Mouse (Mus musculus): ENCODE data around the gene Gh.

The Gh gene

GRCm38 (mm10) chr11:106271131-106271793, 30.4 kb downstream of the Gh start:
- no peak for DNase-seq (ENCODE audit: low spot score in 2 of 2)

- DNase-seq (ENCODE audit: low spot score in 2 of 2) = no peak
These were observed 32.6 kb downstream of the Gh start for GRCm38 (mm10) chr11:106269060-106269431.

- no peak for DNase-seq (ENCODE audit: low spot score in 2 of 2)
These were observed 33.2 kb downstream of the Gh start for GRCm38 (mm10) chr11:106268326-106269059.

GRCm38 (mm10) chr11:106267871-106268270, 33.8 kb downstream of the Gh start:
- no peak for DNase-seq (ENCODE audit: low spot score in 2 of 2)

GRCm38 (mm10) chr11:106267311-106267852, 34.3 kb downstream of the Gh start:
- DNase-seq (ENCODE audit: low spot score in 2 of 2) = no peak

- DNase-seq (ENCODE audit: low spot score in 2 of 2) = no peak
These were observed 35.2 kb downstream of the Gh start for GRCm38 (mm10) chr11:106266431-106266830.

- no peak for DNase-seq (ENCODE audit: low spot score in 2 of 2)
These were observed 36.1 kb downstream of the Gh start for GRCm38 (mm10) chr11:106265570-106265969.

GRCm38 (mm10) chr11:106264988-106265387, 36.7 kb downstream of the Gh start:
- DNase-seq (ENCODE audit: low spot score in 2 of 2) = no peak

GRCm38 (mm10) chr11:106263963-106264362, 37.7 kb downstream of the Gh start:
- no peak for DNase-seq (ENCODE audit: low spot score in 2 of 2)

- no peak for DNase-seq (ENCODE audit: low spot score in 2 of 2)
These were observed 40.7 kb downstream of the Gh start for GRCm38 (mm10) chr11:106260826-106261450.

- DNase-seq (ENCODE audit: low spot score in 2 of 2) = no peak
These were observed 44.9 kb downstream of the Gh start for GRCm38 (mm10) chr11:106256775-106257174.

- peak; percentile 97 to 98 for DNase-seq (ENCODE audit: low spot score in 2 of 2)
These were observed 45.8 kb downstream of the Gh start, which contains the start of the genes Ftsj3 and Psmc5 for GRCm38 (mm10) chr11:106255685-106256451. TSS of gene Ftsj3 (minus strand) at chr11:106256079. TSS of gene Psmc5 (plus strand) at chr11:106256154.

GRCm38 (mm10) chr11:106255174-106255573, 46.5 kb downstream of the Gh start:
- no peak for DNase-seq (ENCODE audit: low spot score in 2 of 2)

- no peak for DNase-seq (ENCODE audit: low spot score in 2 of 2)
These were observed 46.9 kb downstream of the Gh start for GRCm38 (mm10) chr11:106254767-106255166.

Data from frontal cortex, postnatal 25 days (tissue).